Mouse (Mus musculus) hindbrain, embryonic 12.5 days (tissue): ENCODE measurements around the gene Sae1. TPM values are rescaled to one million over a fixed set of nuclear protein-coding genes. Genes with fewer than 3 reads are reported as not detected.

Source experiments
- ATAC-seq: fragments of 200-750 bp; cut with Nextera tagmentation; 2 replicates; pipeline ENCODE4 v1.8.0; 2017; ENCODE audit warnings: moderate TSS enrichment; ENCODE audit not compliant: low FRiP score
- H3K27ac ChIP-seq: fragments of 300-500 bp; sonication (generic); 2 replicates; pipeline ENCODE4 v1.5.1; 2016; ENCODE audit warnings: mild to moderate bottlenecking
- H3K27me3 ChIP-seq: fragments of 300-500 bp; sonication (generic); 2 replicates; pipeline ENCODE4 v1.6.1; 2016; ENCODE audit warnings: mild to moderate bottlenecking
- H3K36me3 ChIP-seq: fragments of 300-500 bp; sonication (generic); 2 replicates; pipeline ENCODE4 v1.6.1; 2016; ENCODE audit warnings: mild to moderate bottlenecking
- H3K4me1 ChIP-seq: fragments of 300-500 bp; sonication (generic); 2 replicates; pipeline ENCODE4 v1.6.1; 2016
- H3K4me2 ChIP-seq: fragments of 300-500 bp; sonication (generic); replicated peaks from 2 replicates; pipeline ENCODE4 v1.6.1; 2016; ENCODE audit warnings: mild to moderate bottlenecking
- H3K4me3 ChIP-seq: fragments of 300-500 bp; sonication (generic); 2 replicates; pipeline ENCODE4 v1.5.1; 2016; ENCODE audit warnings: mild to moderate bottlenecking
- H3K9ac ChIP-seq: fragments of 300-500 bp; sonication (generic); 2 replicates; pipeline ENCODE4 v1.6.1; 2016; ENCODE audit warnings: mild to moderate bottlenecking, moderate library complexity
- H3K9me3 ChIP-seq: fragments of 300-500 bp; sonication (generic); replicated peaks from 2 replicates; pipeline ENCODE4 v1.6.1; 2016; ENCODE audit warnings: mild to moderate bottlenecking
- WGBS: fragments of 180-500 bp; shearing (Covaris S2); methylation state at CpG from one replicate; pipeline ENCODE4 v1.1.7; 2016; 5-methylcytosine and 5-hydroxymethylcytosine counted together
- polyA plus RNA-seq: library from polyadenylated mRNA; unstranded; fragments of >200 nt; fragmentation: Nextera tagmentation; extraction: Ambion mirVana; gene quantifications from 2 replicates; pipeline ENCODE4 v1.2.1, GENCODE M21; 2016

Gene Sae1
- polyA plus RNA-seq, 1 experiment from 2014 or later = 307 TPM

DNA sequence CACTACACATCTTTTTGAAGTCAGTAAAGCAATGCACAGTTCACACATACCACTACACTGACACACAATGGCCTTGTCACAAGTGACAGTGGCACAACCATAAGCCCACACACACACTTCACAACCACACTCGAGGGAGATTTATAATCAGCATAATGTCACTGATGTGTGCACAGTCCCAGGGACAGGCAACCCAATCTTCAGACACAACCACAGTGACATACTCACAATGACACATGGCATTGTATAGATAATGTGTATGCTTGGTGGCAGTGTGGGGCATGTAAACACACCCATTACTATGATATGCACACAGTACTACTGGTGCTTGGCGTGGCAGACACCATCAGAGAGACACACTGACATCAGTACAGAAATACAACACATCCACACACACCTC, 91.5 kb downstream of the Sae1 start:
- Histone ChIP-seq H3K27me3 (no peaks in the 10 kb centered on the region), H3K9ac (no peak overlapping the region), H3K27ac (peak overlapping the region; percentile 70), H3K4me3 (no peak overlapping the region; the same call in 1 of the 2 replicates), H3K9me3 (no peaks in the 10 kb centered on the region), H3K36me3 (no peaks in the 10 kb centered on the region), H3K4me1 (peaks cover 31% of the 10 kb centered on the region), H3K4me2 (peak overlapping the region; percentile 71)
- ATAC-seq = no peak
- 53% methylated on average over 2 of the region's 2 CpGs for WGBS

DNA sequence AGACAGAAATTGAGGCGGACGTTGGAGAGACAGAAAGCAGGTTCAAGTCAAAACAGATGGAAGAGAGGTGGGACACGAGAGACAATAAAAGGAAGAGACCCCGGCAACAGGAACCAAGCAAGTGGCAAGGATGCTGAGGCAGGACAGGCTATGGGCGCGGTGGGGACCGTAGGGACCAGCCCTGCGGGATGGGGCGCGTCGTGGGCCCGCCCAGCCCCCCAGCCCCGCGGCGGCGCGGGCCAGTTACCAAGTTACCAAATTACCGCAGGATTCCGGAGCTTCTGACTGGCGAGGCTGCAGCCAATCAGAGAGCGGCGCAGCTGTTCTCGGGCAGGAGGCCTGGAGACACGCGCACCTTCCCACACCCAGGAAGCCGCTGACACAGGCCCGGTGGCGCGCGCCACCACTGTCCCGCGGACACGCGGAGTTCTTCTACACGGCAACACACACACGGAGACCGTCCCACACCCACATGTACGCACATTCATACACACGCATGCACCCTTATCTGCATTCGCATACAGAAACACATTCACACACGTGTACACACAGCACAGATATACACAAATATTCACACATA, 92.2 kb downstream of the Sae1 start:
- H3K4me1 ChIP-seq = peaks cover 31% of the 10 kb centered on the region
- no peaks in the 10 kb centered on the region for H3K9me3 ChIP-seq
- peak overlapping the region; percentile 69 for H3K4me2 ChIP-seq
- peak; percentile 52 for ATAC-seq
- peak overlapping the region; percentile 56 for H3K9ac ChIP-seq
- H3K36me3 ChIP-seq = no peaks in the 10 kb centered on the region
- 2% methylated on average over 41 of the region's 41 CpGs for WGBS
- H3K4me3 ChIP-seq = peak overlapping the region; percentile 41
- peak overlapping the region; percentile 86 for H3K27ac ChIP-seq
- no peaks in the 10 kb centered on the region for H3K27me3 ChIP-seq

DNA sequence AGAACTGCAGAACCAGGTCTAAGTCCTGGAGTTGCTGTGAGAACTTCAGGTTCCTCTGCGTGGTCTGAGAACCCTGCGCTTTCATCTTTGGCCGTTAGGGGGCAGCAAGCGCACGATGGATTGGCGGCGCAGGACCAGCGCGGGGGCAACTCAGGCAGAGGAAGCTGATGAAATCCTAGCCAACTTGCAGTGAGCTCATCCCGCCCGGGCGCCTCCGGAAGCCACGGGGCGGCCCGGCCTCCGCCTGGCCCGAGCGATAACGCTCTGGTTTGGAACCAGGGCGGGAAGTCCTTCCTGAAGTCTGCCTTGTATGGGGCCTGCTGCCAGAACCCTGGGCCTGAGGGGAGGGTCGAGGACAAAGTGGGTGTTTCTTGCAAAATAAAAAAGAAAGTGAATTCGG, 92.8 kb downstream of the Sae1 start:
- WGBS = under 1% methylated on average over 23 of the region's 23 CpGs
- peak overlapping the region; percentile 41 for H3K4me3 ChIP-seq
- peak; percentile 68 for ATAC-seq

DNA sequence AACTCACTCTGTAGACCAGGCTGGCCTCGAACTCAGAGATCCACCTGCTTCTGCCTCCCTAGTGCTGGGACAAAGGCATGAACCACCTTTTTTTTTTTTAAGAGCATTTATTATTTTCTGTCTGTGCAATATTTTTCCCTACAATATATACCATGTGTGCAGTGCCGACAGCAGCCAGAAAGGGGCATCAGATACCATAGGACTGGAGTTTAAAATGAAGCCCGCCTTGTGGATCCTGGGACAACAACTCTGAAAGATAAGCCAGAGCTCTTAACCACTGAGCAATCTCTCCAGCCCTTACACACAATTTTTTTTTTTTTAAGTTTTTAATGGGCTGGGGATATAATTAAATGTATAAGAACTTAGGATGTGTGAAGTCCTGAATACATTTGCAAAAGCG, 93.3 kb downstream of the Sae1 start:
- H3K27ac ChIP-seq = no peak overlapping the region
- H3K9ac ChIP-seq = no peak overlapping the region
- H3K4me3 ChIP-seq = 0 out of 2 replicates have a peak overlapping the region, but pooled peaks have one; percentile 41
- H3K4me1 ChIP-seq = peaks cover 26% of the 10 kb centered on the region
- no peak for ATAC-seq
- H3K27me3 ChIP-seq = no peaks in the 10 kb centered on the region
- H3K4me2 ChIP-seq = peak overlapping the region; percentile 69
- WGBS = 30% methylated on average over 4 of the region's 4 CpGs
- H3K36me3 ChIP-seq = no peaks in the 10 kb centered on the region
- H3K9me3 ChIP-seq = no peaks in the 10 kb centered on the region

More for the DNA sequence above, 92.8 kb downstream of the Sae1 start:
- H3K27me3 ChIP-seq = no peaks in the 10 kb centered on the region
- H3K4me1 ChIP-seq = peaks cover 27% of the 10 kb centered on the region
- H3K27ac ChIP-seq = peak overlapping the region; percentile 86
- peak overlapping the region; percentile 69 for H3K4me2 ChIP-seq
- no peaks in the 10 kb centered on the region for H3K36me3 ChIP-seq
- no peaks in the 10 kb centered on the region for H3K9me3 ChIP-seq
- peak overlapping the region; percentile 56 for H3K9ac ChIP-seq

DNA sequence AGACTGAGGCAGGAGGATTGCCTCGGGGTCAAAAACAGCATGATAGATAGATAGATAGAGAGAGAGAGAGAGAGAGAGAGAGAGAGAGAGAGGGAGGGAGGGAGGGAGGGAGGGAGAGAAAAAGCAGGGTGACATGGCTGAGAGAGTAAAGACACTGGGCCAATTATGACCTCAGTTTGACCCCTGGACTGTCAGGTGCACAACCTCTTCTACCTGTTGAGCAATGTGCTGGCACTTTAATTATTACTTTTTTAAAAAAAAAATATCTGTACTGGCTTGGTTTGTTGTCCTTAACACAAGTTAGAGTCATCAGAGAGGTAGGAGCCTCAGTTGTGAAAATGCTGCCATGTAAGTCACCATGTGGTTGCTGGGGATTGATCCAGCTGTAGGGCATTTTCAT, 99.8 kb downstream of the Sae1 start:
- Histone ChIP-seq H3K27ac (no peak overlapping the region), H3K4me2 (no peak overlapping the region), H3K27me3 (no peaks in the 10 kb centered on the region), H3K4me3 (no peak overlapping the region), H3K4me1 (peaks cover 10% of the 10 kb centered on the region), H3K36me3 (peaks cover 12% of the 10 kb centered on the region), H3K9ac (no peak overlapping the region), H3K9me3 (no peaks in the 10 kb centered on the region)
- ATAC-seq = no peak
- 94% methylated on average over 1 of the region's 1 CpGs for WGBS

DNA sequence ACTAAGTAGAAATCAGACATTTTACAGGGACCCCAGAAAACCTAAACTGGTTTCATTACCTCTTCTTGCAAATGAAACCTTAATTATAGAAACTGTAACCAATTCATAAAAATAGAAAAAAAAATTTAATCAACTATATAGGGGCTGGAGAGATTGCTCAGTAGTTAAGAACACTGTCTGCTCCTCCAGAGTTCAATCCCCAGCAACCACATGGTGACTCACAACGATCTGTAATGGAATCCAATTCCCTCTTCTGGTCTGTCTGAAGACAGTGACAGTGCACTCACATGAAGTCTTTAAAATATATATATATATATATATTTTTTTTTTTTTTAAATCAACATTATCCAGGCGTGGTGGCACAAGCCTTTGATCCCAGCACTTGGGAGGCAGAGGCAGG, 100.6 kb downstream of the Sae1 start:
- Histone ChIP-seq H3K27ac (no peak overlapping the region; the same call in 1 of the 2 replicates), H3K9ac (peak overlapping the region; percentile 70), H3K4me2 (peak overlapping the region; percentile 52), H3K27me3 (no peaks in the 10 kb centered on the region), H3K9me3 (no peaks in the 10 kb centered on the region), H3K36me3 (peaks cover 20% of the 10 kb centered on the region), H3K4me3 (peak overlapping the region; percentile 69), H3K4me1 (peaks cover 10% of the 10 kb centered on the region)
- WGBS = 79% methylated on average over 2 of the region's 2 CpGs
- no peak for ATAC-seq

DNA sequence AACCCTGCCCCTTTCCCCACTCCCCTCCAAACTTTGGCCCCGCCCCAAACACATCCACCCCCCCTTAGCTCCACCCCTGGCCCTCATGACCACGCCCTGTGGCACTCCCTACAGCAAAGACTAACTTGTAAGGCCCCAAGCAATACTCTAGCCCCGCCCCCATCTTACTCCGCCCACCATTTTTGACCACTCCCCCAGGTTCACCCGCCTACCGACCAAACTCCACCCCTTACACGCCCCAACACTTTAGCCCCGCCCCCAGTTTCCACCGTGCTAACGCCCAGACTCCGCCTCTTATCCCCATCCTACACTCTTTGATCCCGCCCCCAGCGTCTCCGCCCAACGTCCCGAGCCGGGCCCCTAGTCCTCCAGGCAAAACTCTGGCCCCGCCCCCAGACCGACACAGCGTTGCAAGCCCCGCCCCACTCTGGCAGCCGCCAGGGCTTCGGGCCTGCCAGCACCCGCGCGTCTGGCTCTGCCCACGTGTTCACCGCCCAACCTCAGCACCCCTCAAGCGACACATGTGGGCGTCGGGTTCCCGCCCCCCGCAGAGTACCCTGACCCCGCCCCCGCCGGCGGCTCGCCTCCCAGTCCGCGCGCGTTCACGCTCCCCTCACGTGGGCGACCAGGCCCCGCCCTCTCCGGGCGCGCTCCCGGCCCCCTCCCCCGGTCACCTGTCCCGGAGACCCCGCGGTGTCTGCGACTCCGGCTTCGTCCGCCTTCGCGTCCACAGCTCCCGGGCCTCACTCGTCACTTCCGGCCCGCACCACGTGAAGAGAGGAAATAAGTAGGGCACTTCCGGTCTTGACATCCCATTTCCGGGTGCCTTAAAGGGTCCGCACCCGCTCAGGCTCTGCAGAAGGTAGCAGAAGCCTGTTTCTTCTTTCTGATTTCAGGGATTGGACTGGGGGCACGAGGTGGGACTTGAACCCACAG, 101.3 kb downstream of the Sae1 start, which contains the start of gene Ccdc9:
Ccdc9 (minus strand) TSS at position 770 of the 936 bp plus-strand sequence.
- no peaks in the 10 kb centered on the region for H3K9me3 ChIP-seq
- H3K9ac ChIP-seq = peak within 1 kb of the TSS; percentile 70
- under 1% methylated on average over 70 of the region's 70 CpGs for WGBS
- H3K4me3 ChIP-seq = peak within 1 kb of the TSS; percentile 69
- H3K4me2 ChIP-seq = peak within 1 kb of the TSS; percentile 52
- H3K36me3 ChIP-seq = peaks cover 27% of the 10 kb centered on the region
- ATAC-seq = peak; percentile 95
- H3K4me1 ChIP-seq = peaks cover 10% of the 10 kb centered on the region
- H3K27me3 ChIP-seq = no peaks in the 10 kb centered on the region
- peak within 1 kb of the TSS; percentile 92 for H3K27ac ChIP-seq

DNA sequence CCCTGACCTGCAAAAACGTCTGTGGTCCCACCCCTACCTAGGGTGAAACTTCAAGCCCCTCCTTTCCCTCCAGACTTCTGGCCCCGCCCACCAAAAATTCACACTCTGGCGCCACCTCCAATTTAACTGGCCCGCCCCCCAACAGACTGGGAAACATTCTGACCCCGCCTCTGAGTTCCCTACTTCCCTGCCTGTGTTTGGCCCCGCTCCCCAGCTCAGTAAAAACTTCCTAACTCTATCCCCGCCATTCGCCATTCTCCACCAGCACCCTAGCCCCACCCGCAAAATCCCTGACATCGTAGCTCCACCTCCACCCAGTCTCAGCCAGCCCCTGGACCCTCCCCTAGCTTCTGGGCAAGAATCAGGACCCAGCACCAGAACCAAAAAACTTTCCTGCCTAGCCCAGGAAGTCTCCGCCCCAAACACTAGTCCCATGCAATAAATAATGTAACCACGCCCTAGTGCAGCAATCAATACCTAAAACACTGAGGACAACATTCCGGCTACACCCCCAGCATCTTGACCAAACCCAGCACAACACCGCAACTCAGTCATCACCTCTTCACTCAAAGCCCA, 102.1 kb downstream of the Sae1 start:
- Histone ChIP-seq H3K27me3 (no peaks in the 10 kb centered on the region), H3K4me1 (peaks cover 10% of the 10 kb centered on the region), H3K9me3 (no peaks in the 10 kb centered on the region), H3K36me3 (peaks cover 34% of the 10 kb centered on the region), H3K9ac (peak overlapping the region; percentile 13; the same call in 1 of the 2 replicates), H3K4me2 (peak overlapping the region; percentile 52), H3K4me3 (peak overlapping the region; percentile 69), H3K27ac (peak overlapping the region; percentile 92; the same call in 1 of the 2 replicates)
- peak; percentile 64 for ATAC-seq
- WGBS = 4% methylated on average over 14 of the region's 14 CpGs

DNA sequence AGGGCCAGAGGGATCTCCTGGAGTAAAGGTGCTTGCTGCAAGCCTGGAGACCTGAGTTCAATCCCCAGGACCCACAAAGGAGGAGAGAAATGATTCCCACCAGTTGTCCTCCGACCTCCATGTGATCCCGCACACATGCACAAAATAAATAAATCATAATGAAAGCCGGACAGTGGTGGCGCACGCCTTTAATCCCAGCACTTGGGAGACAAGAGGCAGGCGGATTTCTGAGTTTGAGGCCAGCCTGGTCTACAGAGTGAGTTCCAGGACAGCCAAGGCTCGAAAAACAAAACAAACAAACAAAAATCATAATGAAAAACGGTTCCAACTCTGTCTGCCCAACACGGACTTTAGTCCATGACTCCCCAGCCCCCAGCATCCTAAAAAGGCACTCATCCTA, 102.7 kb downstream of the Sae1 start:
- Histone ChIP-seq H3K9ac (no peak overlapping the region), H3K9me3 (no peaks in the 10 kb centered on the region), H3K36me3 (peaks cover 38% of the 10 kb centered on the region), H3K4me1 (peaks cover 10% of the 10 kb centered on the region), H3K27ac (no peak overlapping the region), H3K4me3 (peak overlapping the region; percentile 69; the same call in 1 of the 2 replicates), H3K27me3 (no peaks in the 10 kb centered on the region), H3K4me2 (peak overlapping the region; percentile 52)
- ATAC-seq = no peak
- WGBS = 76% methylated on average over 9 of the region's 9 CpGs

DNA sequence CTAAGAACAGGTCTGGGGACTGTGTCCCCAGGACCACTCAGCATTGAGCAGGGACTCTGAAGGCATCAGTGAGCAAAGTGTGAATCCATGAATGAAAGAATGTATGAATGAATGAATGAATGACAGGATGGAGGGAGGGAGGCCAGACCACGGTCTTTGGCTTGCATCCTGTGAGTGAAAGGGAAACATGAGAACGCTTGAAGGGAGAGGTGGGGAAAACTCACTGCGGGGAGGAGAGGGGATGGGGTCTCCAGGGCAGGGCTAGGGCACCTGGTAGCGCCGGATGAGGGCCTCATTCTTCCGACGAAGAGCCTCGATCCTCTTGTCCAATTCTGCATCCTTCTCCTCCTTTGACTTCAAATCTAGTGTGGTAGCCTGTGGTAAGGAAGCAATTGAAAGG, 103.6 kb downstream of the Sae1 start:
- WGBS = 94% methylated on average over 8 of the region's 8 CpGs
- Histone ChIP-seq H3K4me2 (no peak overlapping the region), H3K36me3 (peaks cover 44% of the 10 kb centered on the region)

DNA sequence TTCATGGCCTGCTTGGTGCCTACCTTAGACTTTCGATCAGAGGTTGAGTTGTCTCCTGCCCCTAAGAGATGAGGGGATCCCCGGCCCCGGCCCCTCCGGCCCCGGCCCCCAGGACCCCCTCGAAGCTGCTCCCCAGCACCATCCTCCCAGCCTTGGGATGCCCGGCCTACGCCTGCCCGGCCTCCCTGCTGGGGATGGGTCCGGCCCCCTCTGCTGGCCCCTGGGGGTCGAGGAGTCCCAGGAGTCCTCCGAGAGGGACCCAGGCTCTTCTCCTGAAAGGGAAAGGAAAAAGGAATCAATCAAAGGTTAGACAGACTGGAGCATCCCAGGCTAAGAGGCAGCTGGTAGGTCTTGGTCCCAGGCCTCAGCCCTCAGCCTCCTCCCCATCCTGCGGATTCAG, 105.3 kb downstream of the Sae1 start:
- 85% methylated on average over 13 of the region's 13 CpGs for WGBS
- Histone ChIP-seq H3K4me1 (peaks cover 10% of the 10 kb centered on the region), H3K36me3 (peaks cover 60% of the 10 kb centered on the region), H3K4me3 (no peak overlapping the region), H3K4me2 (no peak overlapping the region), H3K9me3 (no peaks in the 10 kb centered on the region), H3K9ac (no peak overlapping the region), H3K27ac (no peak overlapping the region), H3K27me3 (no peaks in the 10 kb centered on the region)
- ATAC-seq = no peak

More for the DNA sequence above, 103.6 kb downstream of the Sae1 start:
- Histone ChIP-seq H3K27ac (no peak overlapping the region), H3K27me3 (no peaks in the 10 kb centered on the region), H3K9me3 (no peaks in the 10 kb centered on the region), H3K4me1 (peaks cover 10% of the 10 kb centered on the region), H3K4me3 (no peak overlapping the region), H3K9ac (no peak overlapping the region)
- no peak for ATAC-seq

DNA sequence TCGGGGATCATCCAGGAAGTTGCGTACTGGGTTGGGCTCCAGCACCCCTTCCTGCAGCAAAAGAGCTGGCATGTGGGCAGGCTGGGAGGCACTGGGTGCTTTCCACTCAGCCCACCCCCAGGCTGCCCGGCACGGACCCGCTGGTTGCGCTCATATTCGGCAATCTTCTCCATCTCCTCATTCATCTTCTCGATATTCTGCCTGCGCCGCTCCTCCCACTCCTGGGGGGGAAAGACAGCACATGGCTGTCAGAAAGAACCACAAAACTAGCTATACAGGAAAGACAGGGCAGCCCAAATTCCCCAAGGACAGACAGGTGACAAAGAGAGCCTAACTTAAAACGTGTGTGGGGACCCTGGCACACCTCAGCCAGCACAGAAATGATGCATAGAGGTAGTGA, 106.9 kb downstream of the Sae1 start:
- H3K36me3 ChIP-seq = peaks cover 75% of the 10 kb centered on the region
- no peak for ATAC-seq
- H3K9me3 ChIP-seq = no peaks in the 10 kb centered on the region
- H3K4me1 ChIP-seq = peaks cover 9% of the 10 kb centered on the region
- H3K4me2 ChIP-seq = no peak overlapping the region
- no peak overlapping the region for H3K4me3 ChIP-seq
- 94% methylated on average over 11 of the region's 11 CpGs for WGBS
- no peak overlapping the region for H3K9ac ChIP-seq
- H3K27me3 ChIP-seq = peaks cover 3% of the 10 kb centered on the region; the same call in 1 of the 2 replicates
- no peak overlapping the region for H3K27ac ChIP-seq
